Mouse (Mus musculus): ENCODE results near the gene Kifap3.

- TF ChIP-seq CTCF (conservative IDR thresholded peaks at IDR 0.05; ENCODE audit: low read length) (no peak), NANOG (IDR thresholded peaks at IDR 0.05; ENCODE audit: borderline replicate concordance, low read length) (no peak), POU5F1 (IDR thresholded peaks at IDR 0.05; ENCODE audit: borderline replicate concordance, low read length) (no peak)
Measured at GRCm38 (mm10) chr1:163931801-163932200, 152.4 kb downstream of the Kifap3 start.

Data from E14TG2a.4 (cell line).